Mouse (Mus musculus): ENCODE data around the gene Kcnj2. TPM values are rescaled to one million over a fixed set of nuclear protein-coding genes. Genes with fewer than 3 reads are reported as not detected.

The Kcnj2 gene
- total and polyA plus RNA-seq, 2 experiments from 2014 or later, result 0.53 to 10.1 TPM

GRCm38 (mm10) chr11:111054854-111055822 is 10.8 kb upstream of the Kcnj2 start:
- Histone ChIP-seq H3K4me1 (ENCODE audit: insufficient read depth) (no peaks in the 10 kb centered on the region), H3K4me3 (ENCODE audit: low read depth, low read length) (no peak overlapping the region), H3K4me2 (ENCODE audit: low read depth) (no peak overlapping the region), H3K36me3 (ENCODE audit: insufficient read depth) (no peaks in the 10 kb centered on the region), H3K27me3 (ENCODE audit: insufficient read depth, low read length) (no peaks in the 10 kb centered on the region), H3K27ac (ENCODE audit: low read depth, low read length) (no peak overlapping the region), H3K9ac (no peak overlapping the region), H3K9me3 (ENCODE audit: low read length) (no peaks in the 10 kb centered on the region)
- no peak for TF ChIP-seq CTCF (IDR thresholded peaks at IDR 0.05; ENCODE audit: low read depth)
- DNase-seq (peak; percentile 39), ATAC-seq (no peak)
- 80% methylated on average over 8 of the region's 8 CpGs for WGBS

- no peaks in the 10 kb centered on the region for H3K36me3 ChIP-seq (ENCODE audit: insufficient read depth)
- H3K27me3 ChIP-seq (ENCODE audit: insufficient read depth, low read length), result no peaks in the 10 kb centered on the region
- DNase-seq (peak; percentile 76), ATAC-seq (peak; percentile 45; the same call in 1 of the 2 replicates)
- H3K4me2 ChIP-seq (ENCODE audit: low read depth), result no peak overlapping the region
- no peak overlapping the region for H3K9ac ChIP-seq
- no peaks in the 10 kb centered on the region for H3K4me1 ChIP-seq (ENCODE audit: insufficient read depth)
- H3K9me3 ChIP-seq (ENCODE audit: low read length), result no peaks in the 10 kb centered on the region
- 35% methylated on average over 13 of the region's 13 CpGs for WGBS
- no peak for TF ChIP-seq CTCF (IDR thresholded peaks at IDR 0.05; ENCODE audit: low read depth)
- no peak overlapping the region for H3K4me3 ChIP-seq (ENCODE audit: low read depth, low read length)
- no peak overlapping the region for H3K27ac ChIP-seq (ENCODE audit: low read depth, low read length)
These were observed 9.9 kb upstream of the Kcnj2 start for GRCm38 (mm10) chr11:111056030-111056429.

DNA sequence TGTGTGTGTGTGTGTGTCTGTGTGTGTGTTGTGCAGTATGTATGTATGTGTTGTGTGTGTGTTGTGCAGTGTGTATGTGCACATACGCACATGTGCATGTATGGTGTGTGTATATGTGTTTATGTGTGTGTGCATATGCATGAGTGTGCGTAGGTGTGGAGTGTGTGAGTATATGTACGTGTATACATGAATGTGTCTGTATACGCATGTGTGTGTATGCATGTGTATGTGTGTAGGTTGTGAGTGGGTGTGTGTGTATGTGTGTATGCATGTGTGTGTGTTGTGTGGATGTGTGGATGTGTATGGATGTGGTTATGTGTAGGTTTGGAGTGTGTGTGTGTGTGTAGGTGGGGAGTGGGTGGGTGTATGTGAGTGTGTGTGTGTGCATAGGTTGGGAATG is 8.5 kb upstream of the Kcnj2 start:
- H3K36me3 ChIP-seq (ENCODE audit: insufficient read depth), result no peaks in the 10 kb centered on the region
- no peaks in the 10 kb centered on the region for H3K27me3 ChIP-seq (ENCODE audit: insufficient read depth, low read length)
- no peaks in the 10 kb centered on the region for H3K4me1 ChIP-seq (ENCODE audit: insufficient read depth)
- TF ChIP-seq CTCF (IDR thresholded peaks at IDR 0.05; ENCODE audit: low read depth), result no peak
- H3K4me3 ChIP-seq (ENCODE audit: low read depth, low read length), result no peak overlapping the region
- H3K9me3 ChIP-seq (ENCODE audit: low read length), result no peaks in the 10 kb centered on the region
- DNase-seq (no peak), ATAC-seq (no peak)
- no peak overlapping the region for H3K9ac ChIP-seq
- WGBS, result 96% methylated on average over 4 of the region's 4 CpGs
- no peak overlapping the region for H3K4me2 ChIP-seq (ENCODE audit: low read depth)
- no peak overlapping the region for H3K27ac ChIP-seq (ENCODE audit: low read depth, low read length)

DNA sequence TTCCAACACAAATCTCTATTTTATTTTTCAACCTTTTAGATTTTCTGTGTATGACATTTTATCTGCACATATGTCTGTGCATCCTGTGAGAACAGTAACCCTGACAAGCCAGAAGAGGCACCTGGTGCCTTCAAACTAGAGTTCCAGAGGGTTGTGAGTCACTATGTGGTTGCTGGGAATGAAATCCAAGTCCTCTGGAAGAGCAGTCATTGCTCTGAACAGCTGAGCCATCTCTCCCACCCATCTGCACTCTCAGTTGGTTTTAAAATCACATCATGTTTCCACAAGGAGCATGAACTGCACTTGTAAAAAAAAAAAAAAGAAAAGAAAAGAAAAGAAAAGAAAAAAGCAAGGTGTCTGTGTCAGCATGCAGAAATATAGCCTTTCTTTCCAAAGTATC is 6.5 kb upstream of the Kcnj2 start:
- ATAC-seq (no peak), DNase-seq (no peak)
- Histone ChIP-seq H3K4me1 (ENCODE audit: insufficient read depth) (no peaks in the 10 kb centered on the region), H3K9me3 (ENCODE audit: low read length) (no peaks in the 10 kb centered on the region), H3K27me3 (ENCODE audit: insufficient read depth, low read length) (no peaks in the 10 kb centered on the region), H3K36me3 (ENCODE audit: insufficient read depth) (no peaks in the 10 kb centered on the region), H3K27ac (ENCODE audit: low read depth, low read length) (no peak overlapping the region), H3K4me2 (ENCODE audit: low read depth) (no peak overlapping the region), H3K9ac (no peak overlapping the region), H3K4me3 (ENCODE audit: low read depth, low read length) (no peak overlapping the region)
- TF ChIP-seq CTCF (IDR thresholded peaks at IDR 0.05; ENCODE audit: low read depth), result no peak

GRCm38 (mm10) chr11:111060216-111060615 is 5.7 kb upstream of the Kcnj2 start:
- H3K9ac ChIP-seq, result no peak overlapping the region
- DNase-seq, result no peak

DNA sequence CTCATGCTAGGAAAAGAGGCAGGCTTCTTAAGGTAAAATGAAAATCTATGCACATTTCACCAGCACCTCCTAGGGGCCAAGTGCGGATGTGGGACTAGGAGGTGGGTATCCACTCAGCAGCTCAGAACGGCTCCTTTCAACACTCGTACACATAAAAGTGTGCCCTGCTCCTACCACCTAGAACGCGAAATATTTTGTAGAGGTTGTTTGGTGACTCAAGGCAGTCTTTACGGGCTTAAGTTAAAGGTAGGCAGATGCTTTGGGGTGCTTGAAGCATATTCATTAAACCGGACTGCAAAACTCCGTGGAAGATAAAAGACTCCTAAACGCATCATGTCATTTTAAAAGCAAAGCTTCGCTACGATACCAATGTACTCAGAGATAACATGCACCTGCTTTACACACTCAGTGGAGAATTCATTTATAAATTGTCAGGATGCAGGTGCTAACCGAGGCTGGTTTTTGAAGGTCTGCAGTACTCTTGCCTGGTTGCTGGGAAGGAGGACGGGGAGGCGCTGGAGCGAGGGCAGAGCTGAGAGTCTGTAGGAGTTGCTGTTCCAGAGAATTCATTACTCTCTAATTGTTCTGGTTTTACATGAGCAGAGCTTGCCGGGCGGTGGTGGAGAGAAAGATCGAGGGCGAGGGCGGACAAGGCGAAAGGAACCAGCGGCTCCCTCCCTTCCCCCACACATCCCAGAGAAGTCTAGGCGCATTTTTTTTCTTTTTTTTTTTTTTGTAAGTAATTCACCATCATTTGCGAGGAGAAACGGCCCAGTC is 1.0 kb upstream of the Kcnj2 start:
- Histone ChIP-seq H3K27me3 (ENCODE audit: insufficient read depth, low read length) (no peaks in the 10 kb centered on the region), H3K4me2 (ENCODE audit: low read depth) (peak overlapping the region; percentile 97), H3K9ac (peak overlapping the region; percentile 50), H3K4me3 (ENCODE audit: low read depth, low read length) (peak overlapping the region; percentile 54), H3K4me1 (ENCODE audit: insufficient read depth) (no peaks in the 10 kb centered on the region), H3K9me3 (ENCODE audit: low read length) (no peaks in the 10 kb centered on the region), H3K27ac (ENCODE audit: low read depth, low read length) (peak overlapping the region; percentile 60), H3K36me3 (ENCODE audit: insufficient read depth) (no peaks in the 10 kb centered on the region)
- peak; percentile 63 for ATAC-seq
- peak; percentile 87 for DNase-seq
- WGBS, result under 1% methylated on average over 25 of the region's 25 CpGs
- TF ChIP-seq CTCF (IDR thresholded peaks at IDR 0.05; ENCODE audit: low read depth), result peak; percentile 85

More at GRCm38 (mm10) chr11:111060216-111060615, 5.7 kb upstream of the Kcnj2 start:
- H3K4me2 ChIP-seq (ENCODE audit: low read depth), result no peak overlapping the region
- no peaks in the 10 kb centered on the region for H3K27me3 ChIP-seq (ENCODE audit: insufficient read depth, low read length)
- H3K9me3 ChIP-seq (ENCODE audit: low read length), result no peaks in the 10 kb centered on the region
- WGBS, result 24% methylated on average over 5 of the region's 5 CpGs
- ATAC-seq, result no peak
- TF ChIP-seq CTCF (IDR thresholded peaks at IDR 0.05; ENCODE audit: low read depth), result no peak
- H3K27ac ChIP-seq (ENCODE audit: low read depth, low read length), result no peak overlapping the region
- no peaks in the 10 kb centered on the region for H3K4me1 ChIP-seq (ENCODE audit: insufficient read depth)
- H3K4me3 ChIP-seq (ENCODE audit: low read depth, low read length), result no peak overlapping the region
- no peaks in the 10 kb centered on the region for H3K36me3 ChIP-seq (ENCODE audit: insufficient read depth)

- Histone ChIP-seq H3K4me1 (ENCODE audit: insufficient read depth) (no peaks in the 10 kb centered on the region), H3K27ac (ENCODE audit: low read depth, low read length) (no peak overlapping the region), H3K4me2 (ENCODE audit: low read depth) (peak overlapping the region; percentile 97), H3K36me3 (ENCODE audit: insufficient read depth) (no peaks in the 10 kb centered on the region), H3K9ac (peak overlapping the region; percentile 50), H3K9me3 (ENCODE audit: low read length) (no peaks in the 10 kb centered on the region), H3K4me3 (ENCODE audit: low read depth, low read length) (peak overlapping the region; percentile 54), H3K27me3 (ENCODE audit: insufficient read depth, low read length) (no peaks in the 10 kb centered on the region)
- no peak for TF ChIP-seq CTCF (IDR thresholded peaks at IDR 0.05; ENCODE audit: low read depth)
- DNase-seq (peak; percentile 59), ATAC-seq (peak; percentile 41)
- WGBS, result under 1% methylated on average over 9 of the region's 9 CpGs
These were observed 331 bp downstream of the Kcnj2 start for GRCm38 (mm10) chr11:111066299-111066691.

Data from forebrain, postnatal 0 days (tissue).